ENCODE assay signal across 9 mouse cellular contexts in genomic region chr16:44480616-44481015, GRCm38 (mm10).
DNase-seq lines count a peak whose midpoint lies in the region; ATAC-seq and TF ChIP-seq lines count a peak whose summit lies in the region.
"Had no signal": no experiment of that assay in that cellular context is flagged by ENCODE, and none has a peak within 500 bp of the region (broad histone marks: within the 10 kb centered on the region; RNA-seq: fewer than 3 reads in every experiment).

No protein-coding gene starts in this region.

- no peak overlapping the region for H3K9ac ChIP-seq in midbrain, embryonic 14.5 days (replicated peaks; ENCODE audit: low read length)
- no peak overlapping the region for H3K9ac ChIP-seq in midbrain, embryonic 13.5 days (replicated peaks)
- no peak overlapping the region for H3K9ac ChIP-seq in intestine, embryonic 15.5 days
- no peak overlapping the region for H3K9ac ChIP-seq in midbrain, postnatal 0 days (replicated peaks; ENCODE audit: low read length, poor library complexity, severe bottlenecking)

- no peak overlapping the region for H3K4me3 ChIP-seq in midbrain, embryonic 14.5 days (replicated peaks; ENCODE audit: low read depth, low read length)
- H3K4me3 ChIP-seq in midbrain, embryonic 13.5 days (replicated peaks): no peak overlapping the region
- no peak overlapping the region for H3K4me3 ChIP-seq in intestine, embryonic 15.5 days (replicated peaks)
- no peak overlapping the region for H3K4me3 ChIP-seq in midbrain, postnatal 0 days (ENCODE audit: low read depth, low read length)

- ATAC-seq in cerebellum, adult (ENCODE audit: insufficient number of reproducible peaks, low FRiP score, low TSS enrichment): no peak
- ATAC-seq in midbrain, embryonic 14.5 days (ENCODE audit: low FRiP score, low TSS enrichment): no peak
- ATAC-seq in midbrain, embryonic 13.5 days: no peak
- 0 out of 2 replicates have a peak, but pooled peaks have one; percentile 43 for ATAC-seq in intestine, embryonic 15.5 days
- ATAC-seq in midbrain, postnatal 0 days (ENCODE audit: low FRiP score): no peak

- no peaks in the 10 kb centered on the region for H3K27me3 ChIP-seq in midbrain, embryonic 14.5 days (ENCODE audit: control insufficient read depth, insufficient read depth, low read length)
- H3K27me3 ChIP-seq in midbrain, embryonic 13.5 days: no peaks in the 10 kb centered on the region
- H3K27me3 ChIP-seq in intestine, embryonic 15.5 days (replicated peaks): no peaks in the 10 kb centered on the region
- H3K27me3 ChIP-seq in midbrain, postnatal 0 days (ENCODE audit: insufficient read depth, low read length): no peaks in the 10 kb centered on the region

- no peak overlapping the region for H3K27ac ChIP-seq in midbrain, embryonic 14.5 days (replicated peaks; ENCODE audit: low read depth, low read length)
- no peak overlapping the region for H3K27ac ChIP-seq in midbrain, embryonic 13.5 days
- H3K27ac ChIP-seq in intestine, embryonic 15.5 days: no peak overlapping the region
- no peak overlapping the region for H3K27ac ChIP-seq in midbrain, postnatal 0 days (ENCODE audit: low read depth, low read length)

- 73% methylated on average over 7 of the region's 7 CpGs for WGBS in midbrain, embryonic 14.5 days
- 74% methylated on average over 7 of the region's 7 CpGs for WGBS in midbrain, embryonic 13.5 days
- 41% methylated on average over 7 of the region's 7 CpGs for WGBS in intestine, embryonic 15.5 days
- WGBS in midbrain, postnatal 0 days: 59% methylated on average over 7 of the region's 7 CpGs

- no peaks in the 10 kb centered on the region for H3K9me3 ChIP-seq in midbrain, embryonic 14.5 days (ENCODE audit: control insufficient read depth, low read length)
- H3K9me3 ChIP-seq in midbrain, embryonic 13.5 days: no peaks in the 10 kb centered on the region
- H3K9me3 ChIP-seq in intestine, embryonic 15.5 days: no peaks in the 10 kb centered on the region
- H3K9me3 ChIP-seq in midbrain, postnatal 0 days (ENCODE audit: low read length): no peaks in the 10 kb centered on the region

- TF ChIP-seq CTCF in midbrain, postnatal 0 days (IDR thresholded peaks at IDR 0.05): peak; percentile 69

- no peak overlapping the region for H3K4me2 ChIP-seq in midbrain, embryonic 14.5 days (ENCODE audit: low read length)
- H3K4me2 ChIP-seq in midbrain, embryonic 13.5 days (replicated peaks): no peak overlapping the region
- H3K4me2 ChIP-seq in intestine, embryonic 15.5 days (replicated peaks): no peak overlapping the region
- H3K4me2 ChIP-seq in midbrain, postnatal 0 days (ENCODE audit: low read depth, low read length, poor library complexity, severe bottlenecking): no peak overlapping the region

- 0 out of 2 replicates have a peak, but pooled peaks cover 3% of the 10 kb centered on the region for H3K4me1 ChIP-seq in midbrain, embryonic 14.5 days (ENCODE audit: control insufficient read depth, insufficient read depth, low read length)
- peaks cover 7% of the 10 kb centered on the region; the same call in 1 of the 2 replicates for H3K4me1 ChIP-seq in midbrain, embryonic 13.5 days (replicated peaks)
- H3K4me1 ChIP-seq in intestine, embryonic 15.5 days (replicated peaks): 0 out of 2 replicates have a peak, but pooled peaks cover 2% of the 10 kb centered on the region
- no peaks in the 10 kb centered on the region for H3K4me1 ChIP-seq in midbrain, postnatal 0 days (ENCODE audit: insufficient read depth, low read length)

- H3K36me3 ChIP-seq in midbrain, embryonic 14.5 days (ENCODE audit: control insufficient read depth, insufficient read depth, low read length): peaks cover 7% of the 10 kb centered on the region
- no peaks in the 10 kb centered on the region for H3K36me3 ChIP-seq in midbrain, embryonic 13.5 days
- no peaks in the 10 kb centered on the region; the same call in 1 of the 2 replicates for H3K36me3 ChIP-seq in intestine, embryonic 15.5 days
- H3K36me3 ChIP-seq in midbrain, postnatal 0 days (ENCODE audit: insufficient read depth, low read length): no peaks in the 10 kb centered on the region

- peak; percentile 24 for DNase-seq in cerebellum, adult 11-12 months
- DNase-seq in midbrain, embryonic 14.5 days: peak; percentile 52
- DNase-seq in midbrain, postnatal 0 days (ENCODE audit: low spot score): peak; percentile 66
- DNase-seq in heart, adult 9 months (ENCODE audit: low spot score in 2 of 2): no peak
- no peak for DNase-seq in left cerebral cortex, adult 11 months (ENCODE audit: low spot score)
- DNase-seq: gastrocnemius, postnatal 36 days had no signal

Comparison
In these comparisons a context has a peak if more than half of its experiments do, and no peak if none do; other contexts are left out.
1. DNase-seq: peak in cerebellum, adult 11-12 months (single experiment), midbrain, embryonic 14.5 days (single experiment) and midbrain, postnatal 0 days (single experiment); none in heart, adult 9 months (0 of 2) and left cerebral cortex, adult 11 months (single experiment).